Comparison of ENCODE assay signal across 32 mouse cellular contexts in genomic region chr12:88218059-88218458, GRCm38 (mm10). TPM values are rescaled to one million over a fixed set of nuclear protein-coding genes. Genes with fewer than 3 reads are reported as not detected.
"Had no signal": no experiment of that assay in that cellular context is flagged by ENCODE, and none has a peak within 500 bp of the region (broad histone marks: within the 10 kb centered on the region; RNA-seq: fewer than 3 reads in every experiment).

No protein-coding gene starts in this region.

RNA-seq across cellular contexts. Expression of gene Gm8332, which starts 31.8 kb away (rescaled TPM):
- total RNA-seq: common myeloid progenitor, adult 5-6 weeks; forebrain, postnatal 0 days; gastrocnemius, adult 18-20 months; gastrocnemius, adult 2 months; gastrocnemius, adult 8-10 months; gastrocnemius, postnatal 10 days; gastrocnemius, postnatal 14 days; gastrocnemius, postnatal 25 days; gastrocnemius, postnatal 36 days; gastrocnemius, postnatal 4 days; granulocyte monocyte progenitor cell, adult 5-6 weeks; heart, adult 18-20 months; heart, adult 2 months; heart, adult 8-10 months had no signal
- polyA plus RNA-seq: cortical plate, adult 2 months; embryonic facial prominence, embryonic 10.5 days; embryonic facial prominence, embryonic 11.5 days; embryonic facial prominence, embryonic 12.5 days; embryonic facial prominence, embryonic 13.5 days; embryonic facial prominence, embryonic 14.5 days; embryonic facial prominence, embryonic 15.5 days; erythroblast, embryonic 14.5 days; forebrain, embryonic 10.5 days; forebrain, embryonic 11.5 days; forebrain, embryonic 12.5 days; forebrain, embryonic 13.5 days; forebrain, embryonic 14.5 days; forebrain, embryonic 15.5 days; forebrain, embryonic 16.5 days; forebrain, postnatal 0 days; frontal cortex, adult 2 months; gonadal fat pad, adult 2 months; heart, adult 2 months; heart, embryonic 10.5 days had no signal

RNA-seq across cellular contexts. Expression of gene Gm10436, which starts 36.2 kb away (rescaled TPM):
- total RNA-seq: common myeloid progenitor, adult 5-6 weeks; forebrain, postnatal 0 days; gastrocnemius, adult 18-20 months; gastrocnemius, adult 2 months; gastrocnemius, adult 8-10 months; gastrocnemius, postnatal 10 days; gastrocnemius, postnatal 14 days; gastrocnemius, postnatal 25 days; gastrocnemius, postnatal 36 days; gastrocnemius, postnatal 4 days; granulocyte monocyte progenitor cell, adult 5-6 weeks; heart, adult 18-20 months; heart, adult 2 months; heart, adult 8-10 months had no signal
- polyA plus RNA-seq: cortical plate, adult 2 months; embryonic facial prominence, embryonic 10.5 days; embryonic facial prominence, embryonic 11.5 days; embryonic facial prominence, embryonic 12.5 days; embryonic facial prominence, embryonic 13.5 days; embryonic facial prominence, embryonic 14.5 days; erythroblast, embryonic 14.5 days; forebrain, embryonic 10.5 days; forebrain, embryonic 11.5 days; forebrain, embryonic 12.5 days; forebrain, embryonic 13.5 days; forebrain, embryonic 14.5 days; forebrain, embryonic 15.5 days; forebrain, embryonic 16.5 days; forebrain, postnatal 0 days; frontal cortex, adult 2 months; gonadal fat pad, adult 2 months; heart, adult 2 months; heart, embryonic 10.5 days had no signal

RNA-seq across cellular contexts. Expression of gene Gm5662, which starts 56.2 kb away (rescaled TPM):
- total RNA-seq: common myeloid progenitor, adult 5-6 weeks; forebrain, postnatal 0 days; gastrocnemius, adult 18-20 months; gastrocnemius, adult 2 months; gastrocnemius, adult 8-10 months; gastrocnemius, postnatal 10 days; gastrocnemius, postnatal 14 days; gastrocnemius, postnatal 25 days; gastrocnemius, postnatal 36 days; gastrocnemius, postnatal 4 days; granulocyte monocyte progenitor cell, adult 5-6 weeks; heart, adult 18-20 months; heart, adult 2 months; heart, adult 8-10 months had no signal
- polyA plus RNA-seq: cortical plate, adult 2 months; embryonic facial prominence, embryonic 10.5 days; embryonic facial prominence, embryonic 11.5 days; embryonic facial prominence, embryonic 12.5 days; embryonic facial prominence, embryonic 13.5 days; embryonic facial prominence, embryonic 14.5 days; embryonic facial prominence, embryonic 15.5 days; erythroblast, embryonic 14.5 days; forebrain, embryonic 10.5 days; forebrain, embryonic 11.5 days; forebrain, embryonic 12.5 days; forebrain, embryonic 13.5 days; forebrain, embryonic 14.5 days; forebrain, embryonic 15.5 days; forebrain, embryonic 16.5 days; forebrain, postnatal 0 days; frontal cortex, adult 2 months; gonadal fat pad, adult 2 months; heart, adult 2 months; heart, embryonic 10.5 days had no signal
